Mouse (Mus musculus) midbrain, embryonic 15.5 days (tissue): ENCODE results near the gene Rnf19b. TPM values are rescaled to one million over a fixed set of nuclear protein-coding genes. Genes with fewer than 3 reads are reported as not detected.

Source experiments
- ATAC-seq: fragments of 200-750 bp; cut with Nextera tagmentation; replicated peaks from 2 replicates; pipeline ENCODE4 v1.8.0; 2017; ENCODE audit warnings: moderate TSS enrichment
- H3K27ac ChIP-seq: fragments of 300-500 bp; sonication (generic); 2 replicates; pipeline ENCODE4 v1.5.1; 2015; ENCODE audit warnings: mild to moderate bottlenecking, inconsistent platforms
- H3K27me3 ChIP-seq: fragments of 300-500 bp; sonication (generic); replicated peaks from 2 replicates; pipeline ENCODE4 v1.6.1; 2015; ENCODE audit warnings: inconsistent platforms
- H3K36me3 ChIP-seq: fragments of 300-500 bp; sonication (generic); replicated peaks from 2 replicates; pipeline ENCODE4 v1.6.1; 2015; ENCODE audit warnings: inconsistent platforms
- H3K4me1 ChIP-seq: fragments of 300-500 bp; sonication (generic); 2 replicates; pipeline ENCODE4 v1.6.1; 2015; ENCODE audit warnings: inconsistent platforms
- H3K4me2 ChIP-seq: fragments of 300-500 bp; sonication (generic); 2 replicates; pipeline ENCODE4 v1.6.1; 2015; ENCODE audit warnings: inconsistent platforms, mild to moderate bottlenecking, moderate library complexity
- H3K4me3 ChIP-seq: fragments of 300-500 bp; sonication (generic); 2 replicates; pipeline ENCODE4 v1.5.1; 2015; ENCODE audit warnings: mild to moderate bottlenecking, inconsistent platforms
- H3K9ac ChIP-seq: fragments of 300-500 bp; sonication (generic); 2 replicates; pipeline ENCODE4 v1.6.1; 2015; ENCODE audit warnings: mild to moderate bottlenecking, inconsistent platforms
- H3K9me3 ChIP-seq: fragments of 300-500 bp; sonication (generic); 2 replicates; pipeline ENCODE4 v1.6.1; 2016; ENCODE audit warnings: inconsistent platforms
- WGBS: fragments of 180-500 bp; shearing (Covaris S2); methylation state at CpG from one replicate; pipeline ENCODE4 v1.1.7; 2015; ENCODE audit warnings: mixed read lengths; 5-methylcytosine and 5-hydroxymethylcytosine counted together
- polyA plus RNA-seq: library from polyadenylated mRNA; unstranded; fragments of >200 nt; fragmentation: Nextera tagmentation; extraction: Ambion mirVana; gene quantifications from 2 replicates; pipeline ENCODE4 v1.2.1, GENCODE M21; 2015

The Rnf19b gene
- polyA plus RNA-seq, 1 experiment from 2014 or later: 35.4 TPM

GRCm38 (mm10) chr4:129130149-129130548 is 72.1 kb downstream of the Rnf19b start:
- WGBS: 5% methylated on average over 8 of the region's 8 CpGs
- Histone ChIP-seq H3K27ac (no peak overlapping the region), H3K4me1 (peaks cover 40% of the 10 kb centered on the region), H3K4me2 (peak overlapping the region; percentile 29), H3K36me3 (no peaks in the 10 kb centered on the region), H3K27me3 (0 out of 2 replicates have a peak, but pooled peaks cover 5% of the 10 kb centered on the region), H3K4me3 (peak overlapping the region; percentile 7; the same call in 1 of the 2 replicates), H3K9ac (no peak overlapping the region), H3K9me3 (no peaks in the 10 kb centered on the region)
- peak; percentile 57; the same call in 1 of the 2 replicates for ATAC-seq

- Histone ChIP-seq H3K9ac (no peak overlapping the region), H3K9me3 (no peaks in the 10 kb centered on the region), H3K4me1 (peaks cover 33% of the 10 kb centered on the region), H3K4me3 (peak overlapping the region; percentile 7; the same call in 1 of the 2 replicates), H3K27me3 (peaks cover 10% of the 10 kb centered on the region), H3K27ac (no peak overlapping the region), H3K4me2 (peak overlapping the region; percentile 29), H3K36me3 (no peaks in the 10 kb centered on the region)
- peak; percentile 58 for ATAC-seq
- 9% methylated on average over 17 of the region's 17 CpGs for WGBS
Observed at GRCm38 (mm10) chr4:129130755-129131303, 72.8 kb downstream of the Rnf19b start.

- Histone ChIP-seq H3K27ac (no peak overlapping the region), H3K9me3 (no peaks in the 10 kb centered on the region), H3K4me2 (peak overlapping the region; percentile 32; the same call in 1 of the 2 replicates), H3K36me3 (no peaks in the 10 kb centered on the region), H3K9ac (no peak overlapping the region), H3K4me1 (peaks cover 23% of the 10 kb centered on the region), H3K4me3 (no peak overlapping the region), H3K27me3 (peaks cover 24% of the 10 kb centered on the region)
- 12% methylated on average over 15 of the region's 15 CpGs for WGBS
- ATAC-seq: no peak
Observed at GRCm38 (mm10) chr4:129134799-129135585, 76.9 kb downstream of the Rnf19b start.

Other genes with a start within 250 kb of the Rnf19b start
- 21.3 and 21.5 TPM in 2 replicates for gene Trim62, start 174.7 kb upstream of the Rnf19b start, polyA plus RNA-seq
- gene Azin2, start 95.8 kb upstream of the Rnf19b start, polyA plus RNA-seq: 19.1 and 23.2 TPM in 2 replicates
- 82.4 and 83.2 TPM in 2 replicates for gene Ak2, start 66.3 kb upstream of the Rnf19b start, polyA plus RNA-seq
- not detected in 2 replicates for gene Tmem54, start 47.3 kb downstream of the Rnf19b start, polyA plus RNA-seq
- 76.7 and 78.1 TPM in 2 replicates for gene Hpca, start 63.8 kb downstream of the Rnf19b start, polyA plus RNA-seq
- gene Fndc5, start 78.7 kb downstream of the Rnf19b start, polyA plus RNA-seq: 7.0 and 7.8 TPM in 2 replicates
- 21.8 and 24.4 TPM in 2 replicates for gene S100pbp, start 131.5 kb downstream of the Rnf19b start, polyA plus RNA-seq
- 114 and 116 TPM in 2 replicates for gene Yars, start 131.5 kb downstream of the Rnf19b start, polyA plus RNA-seq
- 9.4 and 9.7 TPM in 2 replicates for gene C77080, start 203.1 kb downstream of the Rnf19b start, polyA plus RNA-seq
- 0.50 and 0.86 TPM in 2 replicates for gene Sync, start 229.3 kb downstream of the Rnf19b start, polyA plus RNA-seq